Mouse (Mus musculus) kidney, embryonic 15.5 days (tissue): ENCODE measurements around the gene Aunip. TPM values are rescaled to one million over a fixed set of nuclear protein-coding genes. Genes with fewer than 3 reads are reported as not detected.

Experiments
- ATAC-seq: fragments of 200-750 bp; cut with Nextera tagmentation; replicated peaks from 2 replicates; pipeline ENCODE4 v1.8.0; 2017; ENCODE audit warnings: moderate TSS enrichment; ENCODE audit not compliant: low FRiP score
- H3K27ac ChIP-seq: fragments of 300-500 bp; sonication (generic); 2 replicates; pipeline ENCODE4 v1.5.1; 2015; ENCODE audit warnings: mild to moderate bottlenecking, inconsistent platforms
- H3K27me3 ChIP-seq: fragments of 300-500 bp; sonication (generic); 2 replicates; pipeline ENCODE4 v1.6.1; 2015; ENCODE audit warnings: inconsistent platforms
- H3K36me3 ChIP-seq: fragments of 300-500 bp; sonication (generic); 2 replicates; pipeline ENCODE4 v1.6.1; 2015; ENCODE audit warnings: inconsistent platforms
- H3K4me1 ChIP-seq: fragments of 300-500 bp; sonication (generic); 2 replicates; pipeline ENCODE4 v1.6.1; 2015; ENCODE audit warnings: inconsistent platforms
- H3K4me2 ChIP-seq: fragments of 300-500 bp; sonication (generic); 2 replicates; pipeline ENCODE4 v1.6.1; 2015; ENCODE audit warnings: moderate library complexity, mild to moderate bottlenecking, inconsistent platforms
- H3K4me3 ChIP-seq: fragments of 300-500 bp; sonication (generic); replicated peaks from 2 replicates; pipeline ENCODE4 v1.5.1; 2015; ENCODE audit warnings: mild to moderate bottlenecking, inconsistent platforms
- H3K9ac ChIP-seq: fragments of 300-500 bp; sonication (generic); 2 replicates; pipeline ENCODE4 v1.6.1; 2015; ENCODE audit warnings: mild to moderate bottlenecking, inconsistent platforms
- H3K9me3 ChIP-seq: fragments of 300-500 bp; sonication (generic); replicated peaks from 2 replicates; pipeline ENCODE4 v1.6.1; 2016; ENCODE audit warnings: inconsistent platforms
- WGBS: fragments of 180-500 bp; shearing (Covaris S2); methylation state at CpG from one replicate; pipeline ENCODE4 v1.1.7; 2015; ENCODE audit warnings: mixed read lengths; 5-methylcytosine and 5-hydroxymethylcytosine counted together
- microRNA-seq: library from miRNA; unstranded; fragments of <30 nt; microRNA quantifications from one replicate; pipeline ENCODE4, GENCODE M21; 2016
- polyA plus RNA-seq: library from polyadenylated mRNA; unstranded; fragments of >200 nt; fragmentation: Nextera tagmentation; extraction: Ambion mirVana; gene quantifications from 2 replicates; pipeline ENCODE4 v1.2.1, GENCODE M21; 2015

Gene Aunip
- polyA plus RNA-seq, 1 experiment from 2014 or later: 17.8 TPM

- H3K4me3 ChIP-seq: no peak overlapping the region
- H3K4me1 ChIP-seq: peaks cover 9% of the 10 kb centered on the region
- H3K27me3 ChIP-seq: no peaks in the 10 kb centered on the region
- no peaks in the 10 kb centered on the region for H3K9me3 ChIP-seq
- no peak overlapping the region for H3K4me2 ChIP-seq
- H3K36me3 ChIP-seq: peaks cover 11% of the 10 kb centered on the region
- ATAC-seq: no peak
- WGBS: 89% methylated on average over 2 of the region's 2 CpGs
- H3K27ac ChIP-seq: no peak overlapping the region
- no peak overlapping the region for H3K9ac ChIP-seq
Observed at GRCm38 (mm10) chr4:134562014-134562413, 51.2 kb downstream of the Aunip start.

GRCm38 (mm10) chr4:134563624-134564023 is 52.8 kb downstream of the Aunip start:
- 0 out of 2 replicates have a peak, but pooled peaks cover 5% of the 10 kb centered on the region for H3K4me1 ChIP-seq
- no peaks in the 10 kb centered on the region for H3K27me3 ChIP-seq
- ATAC-seq: no peak
- no peak overlapping the region for H3K9ac ChIP-seq
- no peak overlapping the region for H3K27ac ChIP-seq
- no peak overlapping the region for H3K4me2 ChIP-seq
- H3K36me3 ChIP-seq: peaks cover 11% of the 10 kb centered on the region
- no peak overlapping the region for H3K4me3 ChIP-seq
- no peaks in the 10 kb centered on the region for H3K9me3 ChIP-seq
- WGBS: 90% methylated on average over 16 of the region's 16 CpGs

- Histone ChIP-seq H3K4me1 (0 out of 2 replicates have a peak, but pooled peaks cover 5% of the 10 kb centered on the region), H3K4me3 (no peak overlapping the region), H3K27ac (no peak overlapping the region), H3K9me3 (no peaks in the 10 kb centered on the region), H3K4me2 (no peak overlapping the region), H3K9ac (no peak overlapping the region), H3K36me3 (peaks cover 11% of the 10 kb centered on the region), H3K27me3 (no peaks in the 10 kb centered on the region)
- WGBS: 85% methylated on average over 6 of the region's 6 CpGs
- ATAC-seq: no peak
Observed at GRCm38 (mm10) chr4:134564093-134564492, 53.3 kb downstream of the Aunip start.

DNA sequence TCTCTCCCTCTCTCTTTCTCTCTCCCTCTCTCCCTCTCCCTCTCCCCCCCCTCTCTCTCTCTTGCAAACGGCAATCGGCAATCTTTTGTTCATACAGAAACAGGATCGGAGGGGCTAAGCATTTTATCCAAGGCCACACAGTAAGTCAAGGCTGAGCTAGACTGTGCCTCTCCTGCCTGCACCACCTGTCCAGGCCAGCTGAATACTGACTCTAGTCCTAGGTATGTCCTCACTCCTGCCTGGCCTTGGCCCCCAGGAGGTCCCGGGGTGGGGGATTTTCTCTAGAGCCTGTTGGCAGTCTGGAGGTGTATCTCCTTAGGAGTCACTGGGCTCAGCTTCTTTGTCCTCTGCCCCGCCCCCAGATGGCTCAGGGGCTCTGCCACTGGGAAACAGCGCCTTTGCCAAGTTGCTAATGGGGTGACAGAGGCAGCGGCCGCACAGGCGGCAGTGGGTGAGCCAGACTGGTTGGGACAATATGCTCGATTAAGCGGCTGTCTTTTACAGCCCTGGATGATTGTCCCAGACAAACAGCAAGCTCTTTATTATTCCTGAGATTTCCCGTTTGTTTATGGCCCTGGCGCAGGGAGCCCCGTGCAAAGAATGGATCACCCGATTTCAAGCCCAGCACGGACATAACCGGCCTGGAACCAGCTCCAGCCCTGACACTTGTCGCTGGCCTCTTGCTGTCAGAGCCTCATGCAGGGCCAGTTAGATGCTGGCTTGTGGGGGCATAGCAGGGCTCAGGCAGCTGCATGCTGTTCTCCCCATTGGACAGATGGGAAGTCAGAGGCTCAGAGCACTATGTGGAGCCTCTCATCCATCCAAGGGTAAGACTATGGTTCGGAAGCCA is 56.8 kb downstream of the Aunip start:
- no peak overlapping the region for H3K4me3 ChIP-seq
- no peaks in the 10 kb centered on the region for H3K9me3 ChIP-seq
- no peaks in the 10 kb centered on the region for H3K27me3 ChIP-seq
- 0 out of 2 replicates have a peak, but pooled peaks cover 5% of the 10 kb centered on the region for H3K4me1 ChIP-seq
- H3K9ac ChIP-seq: 0 out of 2 replicates have a peak overlapping the region, but pooled peaks have one; percentile 7
- WGBS: 34% methylated on average over 19 of the region's 19 CpGs
- H3K27ac ChIP-seq: no peak overlapping the region
- no peak for ATAC-seq
- H3K4me2 ChIP-seq: no peak overlapping the region
- H3K36me3 ChIP-seq: peaks cover 11% of the 10 kb centered on the region

DNA sequence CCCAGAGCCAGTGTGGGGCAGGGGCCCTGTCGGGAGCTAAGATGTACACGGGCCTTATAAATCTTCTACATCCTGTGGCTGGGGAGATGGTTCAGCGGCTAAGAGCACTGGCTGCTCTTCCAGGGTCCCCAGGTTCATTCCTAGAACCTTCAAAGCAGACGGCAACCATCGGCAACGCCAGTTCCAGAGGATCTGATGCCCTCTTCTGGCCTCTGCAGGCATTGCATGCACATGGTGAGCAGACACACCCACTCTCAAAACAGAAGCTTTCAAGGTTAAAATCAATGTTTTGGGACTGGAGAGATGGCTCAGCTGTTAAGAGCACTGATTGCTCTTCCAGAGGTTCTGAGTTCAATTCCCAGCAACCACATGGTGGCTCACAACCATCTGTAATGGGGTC is 58.4 kb downstream of the Aunip start:
- H3K36me3 ChIP-seq: peaks cover 11% of the 10 kb centered on the region
- 71% methylated on average over 6 of the region's 6 CpGs for WGBS
- no peaks in the 10 kb centered on the region for H3K27me3 ChIP-seq
- no peak overlapping the region for H3K9ac ChIP-seq
- no peak overlapping the region for H3K4me2 ChIP-seq
- H3K4me1 ChIP-seq: 0 out of 2 replicates have a peak, but pooled peaks cover 5% of the 10 kb centered on the region
- no peak overlapping the region for H3K4me3 ChIP-seq
- no peak overlapping the region for H3K27ac ChIP-seq
- no peaks in the 10 kb centered on the region for H3K9me3 ChIP-seq
- no peak for ATAC-seq

GRCm38 (mm10) chr4:134569831-134570230 is 59.0 kb downstream of the Aunip start:
- Histone ChIP-seq H3K9me3 (no peaks in the 10 kb centered on the region), H3K27ac (no peak overlapping the region), H3K36me3 (peaks cover 12% of the 10 kb centered on the region), H3K4me3 (no peak overlapping the region), H3K4me2 (no peak overlapping the region), H3K9ac (no peak overlapping the region), H3K4me1 (0 out of 2 replicates have a peak, but pooled peaks cover 5% of the 10 kb centered on the region), H3K27me3 (no peaks in the 10 kb centered on the region)
- WGBS: 72% methylated on average over 8 of the region's 8 CpGs
- no peak for ATAC-seq

DNA sequence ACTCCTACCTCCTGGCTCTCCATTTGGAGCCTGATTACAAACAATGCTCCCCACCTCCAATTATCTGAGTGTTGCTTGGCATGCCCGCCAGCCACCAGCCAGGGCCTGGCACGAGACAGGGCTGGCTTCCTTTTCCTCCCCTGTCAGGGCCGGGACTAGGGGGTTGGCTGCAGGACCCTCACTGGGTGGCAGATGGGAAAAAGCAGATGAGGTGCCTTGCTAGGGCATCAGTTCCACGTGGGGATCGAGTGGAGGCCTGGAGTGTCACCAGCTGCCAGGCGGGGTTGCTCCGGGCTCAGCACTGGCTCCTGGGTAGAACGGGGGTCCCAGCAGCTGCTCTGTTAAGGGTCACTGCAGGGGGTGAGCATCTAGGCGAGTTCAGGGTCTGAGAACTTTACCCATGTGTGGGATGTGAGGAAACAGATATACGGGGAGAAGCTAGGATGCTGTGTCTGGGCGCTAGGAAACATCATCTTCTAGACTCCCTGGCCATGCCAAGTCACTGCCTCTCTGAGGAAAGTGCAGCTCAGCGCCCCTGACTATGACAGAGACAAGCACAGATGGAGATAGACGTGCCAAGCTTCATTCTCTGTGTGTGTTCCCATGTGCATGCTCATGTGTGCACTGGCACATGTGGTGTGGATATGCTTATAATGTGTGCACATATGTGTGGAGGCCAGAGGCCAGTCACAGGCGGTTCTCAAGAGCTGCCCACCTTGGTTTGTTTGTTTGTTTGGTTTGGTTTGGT is 60.1 kb downstream of the Aunip start:
- Histone ChIP-seq H3K4me3 (no peak overlapping the region), H3K9me3 (no peaks in the 10 kb centered on the region), H3K4me1 (0 out of 2 replicates have a peak, but pooled peaks cover 5% of the 10 kb centered on the region), H3K9ac (no peak overlapping the region), H3K27me3 (no peaks in the 10 kb centered on the region), H3K36me3 (peaks cover 11% of the 10 kb centered on the region; the same call in 1 of the 2 replicates), H3K27ac (no peak overlapping the region), H3K4me2 (no peak overlapping the region)
- 64% methylated on average over 14 of the region's 14 CpGs for WGBS
- ATAC-seq: no peak

DNA sequence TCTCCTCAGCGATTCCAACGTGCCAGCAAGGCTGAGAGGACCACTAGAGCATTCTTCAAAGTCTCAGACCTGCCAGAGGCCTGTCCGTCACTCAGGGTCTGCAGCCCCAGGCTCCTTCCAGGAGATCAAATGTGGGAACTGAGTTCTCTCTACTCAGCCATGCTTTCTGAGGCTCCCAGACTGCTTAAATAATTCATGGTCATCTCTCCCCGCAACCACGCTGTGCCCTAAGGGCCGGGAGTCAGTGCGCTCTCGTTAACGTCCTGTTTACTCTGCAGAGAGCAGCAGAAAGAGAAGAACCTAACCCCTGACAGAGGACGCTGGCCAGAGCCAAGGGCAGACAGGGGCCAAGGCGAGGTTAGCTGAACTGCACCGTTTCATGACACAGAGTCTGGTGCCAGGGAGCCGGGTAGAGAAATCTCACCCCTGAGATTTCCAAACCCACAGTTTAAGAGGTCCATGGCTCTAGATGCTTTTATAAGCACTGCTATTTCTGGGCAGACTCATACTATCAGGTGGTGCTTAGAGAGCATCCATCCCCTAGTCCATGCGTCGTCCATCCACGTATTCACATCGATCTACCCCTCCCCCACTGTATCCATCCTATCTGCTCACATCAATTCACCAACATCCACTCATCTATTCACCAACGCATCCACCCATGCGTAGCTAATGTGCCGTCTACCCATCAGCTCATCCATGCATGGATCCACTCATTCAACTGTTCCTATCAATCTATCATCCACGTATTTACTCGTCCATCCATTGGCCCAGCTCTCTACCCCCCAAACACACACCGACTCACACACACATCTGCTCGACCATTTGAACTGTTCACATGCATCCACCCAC is 61.9 kb downstream of the Aunip start:
- WGBS: 67% methylated on average over 24 of the region's 24 CpGs

More for the DNA sequence above, 61.9 kb downstream of the Aunip start:
- 0 out of 2 replicates have a peak, but pooled peaks cover 9% of the 10 kb centered on the region for H3K36me3 ChIP-seq
- no peak for ATAC-seq
- H3K9ac ChIP-seq: no peak overlapping the region
- H3K27me3 ChIP-seq: no peaks in the 10 kb centered on the region
- H3K4me3 ChIP-seq: no peak overlapping the region
- no peaks in the 10 kb centered on the region for H3K9me3 ChIP-seq
- H3K4me2 ChIP-seq: no peak overlapping the region
- H3K27ac ChIP-seq: no peak overlapping the region
- 0 out of 2 replicates have a peak, but pooled peaks cover 2% of the 10 kb centered on the region for H3K4me1 ChIP-seq

Small RNA genes lying within 50 kb of the gene (microRNA-seq; reads per million reads assigned to microRNA genes)
- gene Gm23634: 2.1 reads per million, percentile 10 among the genes with 10 or more reads in this experiment
- not detected for gene Mir6403

Other genes with a start within 250 kb of the Aunip start
- 21.6 TPM in 2 replicates for gene Pdik1l, start 223.1 kb upstream of the Aunip start, polyA plus RNA-seq
- 3.7 and 4.4 TPM in 2 replicates for gene Trim63, start 195.9 kb upstream of the Aunip start, polyA plus RNA-seq
- gene Slc30a2, start 167.8 kb upstream of the Aunip start, polyA plus RNA-seq: 0.73 and 1.1 TPM in 2 replicates
- gene Extl1, start 127.1 kb upstream of the Aunip start, polyA plus RNA-seq: 0.33 and 0.53 TPM in 2 replicates
- 14.0 and 15.7 TPM in 2 replicates for gene Pafah2, start 114.7 kb upstream of the Aunip start, polyA plus RNA-seq
- 1,708 and 1,728 TPM in 2 replicates for gene Stmn1, start 42.7 kb upstream of the Aunip start, polyA plus RNA-seq
- gene Paqr7, start 14.3 kb upstream of the Aunip start, polyA plus RNA-seq: 3.2 and 3.5 TPM in 2 replicates
- gene Mtfr1l, start 24.4 kb downstream of the Aunip start, polyA plus RNA-seq: 112 and 115 TPM in 2 replicates
- gene Selenon, start 41.2 kb downstream of the Aunip start, polyA plus RNA-seq: 10.2 and 11.6 TPM in 2 replicates
- 4.3 and 5.1 TPM in 2 replicates for gene Man1c1, start 193.3 kb downstream of the Aunip start, polyA plus RNA-seq